Mouse (Mus musculus) frontal cortex, postnatal 36 days (tissue): Measurements from ENCODE around the gene Trarg1.

Source experiments
- DNase-seq, 2 experiments: peaks; one replicate each; pipeline ENCODE4 v3.0.0; 2022; ENCODE audit warnings: low spot score in 2 of 2

Gene Trarg1

DNA sequence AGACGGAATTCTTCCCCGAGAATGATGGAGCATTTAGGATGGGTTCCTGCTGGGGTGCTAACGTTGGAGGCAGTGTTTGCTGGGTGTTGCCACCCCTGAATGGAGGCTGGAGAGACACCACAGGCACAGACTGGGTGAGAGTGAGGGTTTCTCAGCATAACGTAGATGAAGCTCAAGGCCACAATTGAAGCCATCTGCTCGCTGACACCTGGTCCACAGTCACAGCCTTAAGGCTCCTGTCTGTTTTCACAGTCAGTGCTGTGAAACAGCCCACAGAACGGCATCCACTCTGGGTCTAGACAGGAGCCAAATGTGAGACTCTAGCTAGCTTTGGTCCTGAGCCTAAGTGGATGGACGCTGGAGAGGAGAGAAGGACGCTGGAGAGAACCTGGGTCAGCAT lies 5.4 kb upstream of the Trarg1 start:
- DNase-seq: no peak

DNA sequence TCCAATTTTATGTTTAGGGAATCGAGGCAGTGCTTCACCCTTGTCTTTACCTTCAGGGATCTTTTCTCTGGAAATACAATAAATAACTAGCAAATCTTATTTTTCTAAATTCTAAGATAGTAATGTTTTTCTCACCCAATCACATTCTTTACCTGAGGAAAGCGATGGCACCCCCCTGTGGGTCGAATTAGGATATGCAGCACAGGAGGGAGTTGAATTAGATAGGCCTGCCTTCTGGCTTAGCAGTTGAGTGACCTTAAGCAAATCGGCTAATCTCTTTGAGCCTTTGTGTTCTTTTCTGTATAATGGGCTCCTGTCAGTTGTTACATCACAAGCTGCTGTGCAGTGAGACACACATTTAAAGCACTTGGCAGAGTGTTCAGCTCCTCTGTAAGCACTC lies 4.9 kb upstream of the Trarg1 start:
- DNase-seq: no peak

GRCm38 (mm10) chr11:76685604-76686003 lies 6.0 kb downstream of the Trarg1 start:
- DNase-seq: no peak

GRCm38 (mm10) chr11:76692096-76692495 lies 12.5 kb downstream of the Trarg1 start:
- DNase-seq: no peak

- peak in 1 of 2 experiments; percentile 37 for DNase-seq
These were observed 16.2 kb downstream of the Trarg1 start for GRCm38 (mm10) chr11:76695810-76696209.

DNA sequence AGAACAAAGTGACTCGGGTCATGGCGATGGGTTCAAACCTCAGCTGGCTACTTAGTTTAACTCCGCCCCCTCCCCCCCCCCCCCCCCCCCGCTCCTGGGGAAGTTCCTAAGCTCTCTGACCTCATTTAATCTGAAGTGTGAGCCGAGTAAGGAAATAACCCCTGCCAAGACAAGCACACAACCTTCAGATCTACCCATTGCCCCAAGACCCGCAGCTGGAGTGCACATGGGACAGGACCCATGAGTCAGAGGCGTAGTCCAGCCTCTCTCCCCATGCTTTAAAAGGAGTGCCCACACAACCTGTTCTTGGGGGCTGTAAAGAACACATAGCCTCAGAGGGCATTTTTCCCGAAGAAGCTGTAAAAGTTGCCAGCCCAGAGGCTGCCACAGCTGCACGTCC lies 20.0 kb downstream of the Trarg1 start:
- no peak for DNase-seq

- DNase-seq: no peak
These were observed 28.0 kb downstream of the Trarg1 start for GRCm38 (mm10) chr11:76707656-76708055.

DNA sequence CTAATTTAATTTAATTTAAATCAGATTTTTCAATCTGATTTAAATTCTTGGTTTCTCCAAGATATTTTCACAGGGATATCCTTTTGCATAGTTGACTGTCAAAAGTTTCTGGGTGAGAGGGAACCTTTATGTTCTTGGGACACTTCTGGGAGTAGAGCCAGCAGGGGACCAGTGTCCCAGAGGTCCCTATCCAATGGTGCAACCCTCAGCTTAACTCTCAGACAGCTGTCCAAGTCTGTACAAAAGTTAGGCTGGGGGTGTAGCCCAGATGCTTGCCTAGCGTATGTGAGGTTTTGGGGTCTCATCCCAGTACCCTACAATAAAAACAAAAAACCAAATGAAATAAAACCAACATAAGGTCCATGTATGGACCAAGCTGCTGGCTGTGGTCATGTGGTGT lies 28.5 kb downstream of the Trarg1 start:
- no peak for DNase-seq

DNA sequence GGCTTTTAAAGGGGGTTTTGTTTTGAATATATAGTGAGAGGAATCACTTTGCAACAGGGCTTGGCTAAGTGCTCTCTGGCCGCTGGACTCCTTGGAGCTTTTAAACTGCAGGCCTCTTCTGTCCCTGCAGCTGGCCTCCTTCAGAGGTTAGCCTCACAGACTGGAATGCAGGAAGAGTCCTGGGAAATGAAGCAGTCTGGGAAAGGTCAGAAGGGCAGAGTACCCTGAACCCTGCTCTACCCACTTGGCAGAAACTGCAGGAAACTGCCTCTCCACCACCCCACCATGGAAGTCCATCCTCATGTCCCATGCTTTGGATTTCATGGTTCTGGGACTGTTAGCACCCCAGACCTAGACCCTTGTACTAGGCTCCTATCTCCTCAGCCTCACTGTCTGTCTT lies 29.3 kb downstream of the Trarg1 start:
- no peak for DNase-seq

- no peak for DNase-seq
These were observed 30.2 kb downstream of the Trarg1 start for GRCm38 (mm10) chr11:76709625-76710452.

GRCm38 (mm10) chr11:76717000-76717399 lies 37.4 kb downstream of the Trarg1 start:
- no peak for DNase-seq

DNA sequence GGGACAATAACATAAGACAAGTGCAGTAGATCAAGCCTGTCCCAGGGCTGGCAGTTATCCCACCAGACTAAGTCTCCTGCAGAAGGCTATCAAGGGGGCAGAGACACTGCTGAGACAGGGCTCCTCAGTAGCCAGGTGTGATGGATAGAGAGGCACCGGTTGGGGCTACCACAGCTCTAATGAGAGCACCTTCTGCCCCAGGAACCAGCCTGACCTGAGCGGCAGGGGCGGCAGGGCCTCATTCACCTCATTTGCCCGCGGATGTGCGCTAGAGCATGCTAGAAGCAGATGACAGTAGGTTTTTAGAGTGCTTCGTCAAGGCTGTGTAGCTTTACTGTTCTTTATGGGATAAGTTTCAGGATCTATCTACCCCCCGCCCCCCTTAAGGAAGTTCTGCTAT lies 44.3 kb downstream of the Trarg1 start:
- no peak for DNase-seq

DNA sequence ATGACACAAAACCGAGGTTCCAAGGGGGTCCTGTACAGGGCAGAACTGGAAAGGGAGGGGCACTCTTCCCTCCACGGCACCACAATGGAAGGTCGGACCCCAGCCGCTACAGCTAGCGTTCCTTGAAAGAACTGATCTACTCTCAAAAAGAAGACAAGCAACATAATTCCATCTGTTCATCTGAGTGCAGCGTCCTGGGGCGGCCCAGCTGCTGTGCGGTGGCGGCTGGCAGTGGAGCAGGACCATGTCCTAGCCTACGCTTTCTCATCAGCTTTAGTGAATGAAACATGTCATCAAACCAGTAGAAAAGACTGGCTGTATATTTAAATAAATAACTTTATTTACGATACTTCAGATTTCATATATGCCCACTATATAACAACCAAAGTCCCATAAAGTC lies 48.5 kb downstream of the Trarg1 start:
- no peak for DNase-seq

DNA sequence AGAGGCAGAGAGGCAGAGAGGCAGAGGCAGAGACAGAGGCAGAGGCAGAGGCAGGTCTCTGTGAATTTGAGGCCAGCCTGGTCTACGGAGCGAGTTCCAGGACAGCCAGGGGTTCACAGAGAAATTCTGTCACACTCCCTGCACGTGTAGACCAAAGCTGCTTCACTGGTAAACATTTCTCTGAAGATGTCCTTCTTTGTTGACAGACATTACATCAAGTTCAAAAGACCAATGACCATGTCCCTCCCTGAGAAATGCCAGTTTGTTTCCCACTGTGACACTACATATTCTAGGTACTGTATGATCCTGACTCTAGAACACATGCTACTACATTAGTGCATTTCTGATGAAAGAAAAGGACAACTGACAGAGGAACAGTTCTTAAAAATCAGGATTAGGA lies 51.0 kb downstream of the Trarg1 start:
- DNase-seq: no peak

- no peak for DNase-seq
These were observed 55.0 kb downstream of the Trarg1 start for GRCm38 (mm10) chr11:76734560-76734959.

DNA sequence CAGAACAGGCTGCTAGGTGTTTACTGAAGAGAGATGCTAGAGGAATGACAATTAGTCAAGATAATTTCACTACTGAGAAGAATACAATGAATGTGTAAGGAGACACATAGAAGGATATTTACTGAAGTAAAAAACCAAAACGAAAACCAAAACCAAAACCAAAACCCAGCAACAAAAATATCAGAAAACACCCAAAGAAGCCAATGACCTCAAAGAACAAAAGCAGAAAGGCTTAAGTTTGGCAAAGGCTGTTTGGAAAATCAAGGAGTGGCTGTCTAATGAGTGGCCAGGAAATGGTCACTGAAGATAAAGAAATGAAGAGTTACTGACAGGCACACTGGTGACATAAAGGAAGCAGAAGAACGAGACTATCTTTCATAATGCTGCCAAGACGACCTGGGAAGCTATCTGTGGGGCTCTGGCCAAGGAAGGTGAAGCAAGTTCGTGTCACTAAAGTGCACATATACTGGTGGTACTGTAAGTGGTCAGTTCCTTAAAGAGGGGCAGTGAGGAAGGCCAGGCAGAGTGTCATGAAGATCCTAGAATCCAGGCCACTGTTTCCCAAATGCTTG lies 56.2 kb downstream of the Trarg1 start:
- DNase-seq: no peak

GRCm38 (mm10) chr11:76739125-76739524 lies 59.5 kb downstream of the Trarg1 start:
- no peak for DNase-seq

DNA sequence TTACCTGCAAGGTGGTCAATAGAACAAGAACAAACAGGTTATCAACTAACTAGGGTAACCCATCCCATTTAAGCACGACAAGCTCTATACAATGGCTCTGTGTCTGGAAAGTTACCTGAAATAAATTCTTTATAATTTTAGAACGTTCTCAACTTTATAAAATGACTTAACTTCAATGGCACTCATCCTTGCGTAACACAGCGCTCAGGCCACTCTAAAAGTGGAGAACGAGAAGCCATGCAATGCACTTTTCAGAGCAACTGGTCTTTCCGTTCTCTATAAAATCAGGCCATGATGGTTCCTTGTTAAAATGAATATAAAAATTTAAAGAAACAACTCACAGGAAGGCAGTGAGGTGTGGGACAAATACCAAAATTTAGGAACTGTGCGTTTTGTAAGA lies 62.9 kb downstream of the Trarg1 start:
- no peak for DNase-seq

GRCm38 (mm10) chr11:76744550-76744949 lies 64.9 kb downstream of the Trarg1 start:
- DNase-seq: peak; percentile 17 to 67

- DNase-seq: no peak
These were observed 66.3 kb downstream of the Trarg1 start for GRCm38 (mm10) chr11:76745921-76746320.
